ENCODE assay signal across 23 mouse cellular contexts in the genomic region with DNA sequence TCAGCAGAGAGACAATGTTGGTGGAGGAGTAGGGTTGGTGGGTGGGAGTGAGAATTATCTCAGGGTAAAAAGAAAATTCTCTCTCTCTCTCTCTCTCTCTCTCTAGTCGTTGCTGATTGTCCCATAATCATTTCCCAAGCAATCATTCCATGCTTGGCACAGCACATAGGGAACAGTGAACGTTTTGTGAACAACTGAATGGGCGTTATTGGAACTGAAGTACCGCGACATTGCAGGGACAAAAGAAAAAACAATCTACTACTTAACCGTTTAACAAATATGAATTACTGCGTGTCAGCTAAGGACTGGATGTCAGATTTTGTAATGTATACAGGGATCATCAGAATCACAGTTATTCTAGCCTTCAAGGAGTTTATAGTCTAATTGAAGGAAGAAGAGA.
"Had no signal": no experiment of that assay in that cellular context is flagged by ENCODE, and none has a peak within 500 bp of the region (broad histone marks: within the 10 kb centered on the region; RNA-seq: fewer than 3 reads in every experiment).

No protein-coding gene starts in this region.

- H3K27ac ChIP-seq: heart, embryonic 10.5 days; hindbrain, embryonic 13.5 days; hindbrain, embryonic 15.5 days; hindbrain, postnatal 0 days; kidney, embryonic 15.5 days; kidney, postnatal 0 days; limb, embryonic 13.5 days; limb, embryonic 15.5 days had no signal

- H3K27me3 ChIP-seq: heart, embryonic 12.5 days; hindbrain, embryonic 13.5 days; hindbrain, embryonic 15.5 days; kidney, embryonic 15.5 days; limb, embryonic 13.5 days; limb, embryonic 15.5 days had no signal

- H3K36me3 ChIP-seq: heart, embryonic 10.5 days; heart, embryonic 12.5 days; hindbrain, embryonic 13.5 days; hindbrain, embryonic 15.5 days; kidney, embryonic 15.5 days; limb, embryonic 13.5 days; limb, embryonic 15.5 days had no signal

- H3K4me1 ChIP-seq: heart, embryonic 10.5 days; hindbrain, embryonic 13.5 days; hindbrain, embryonic 15.5 days; kidney, embryonic 15.5 days; limb, embryonic 13.5 days; limb, embryonic 15.5 days had no signal

- H3K9ac ChIP-seq: forebrain, postnatal 0 days; heart, embryonic 12.5 days; hindbrain, embryonic 13.5 days; hindbrain, embryonic 15.5 days; kidney, embryonic 15.5 days; limb, embryonic 13.5 days; limb, embryonic 15.5 days had no signal

- H3K4me3 ChIP-seq: heart, embryonic 10.5 days; heart, embryonic 12.5 days; hindbrain, embryonic 13.5 days; hindbrain, embryonic 15.5 days; kidney, embryonic 15.5 days; limb, embryonic 13.5 days; limb, embryonic 15.5 days had no signal

- DNase-seq: forebrain, postnatal 0 days; gastrocnemius, postnatal 14 days; gastrocnemius, postnatal 36 days; heart, adult 18-20 months; heart, postnatal 10 days; kidney, adult 11 months; kidney, adult 2 months; kidney, adult 9 months; kidney, postnatal 14 days; kidney, postnatal 36 days; layer of hippocampus, adult 9-11 months; layer of hippocampus, postnatal 36 days; left cerebral cortex, postnatal 4 days had no signal

- H3K4me2 ChIP-seq: hindbrain, embryonic 13.5 days; hindbrain, embryonic 15.5 days; kidney, embryonic 15.5 days; limb, embryonic 13.5 days; limb, embryonic 15.5 days had no signal

- ATAC-seq: forebrain, postnatal 0 days; hindbrain, postnatal 0 days; intestine, embryonic 16.5 days had no signal

- H3K9me3 ChIP-seq: heart, embryonic 10.5 days; heart, embryonic 12.5 days; hindbrain, embryonic 13.5 days; hindbrain, embryonic 15.5 days; kidney, embryonic 15.5 days; limb, embryonic 13.5 days; limb, embryonic 15.5 days had no signal
